Mouse (Mus musculus) stomach, postnatal 0 days (tissue): ENCODE data around the gene Kifc3. TPM values are rescaled to one million over a fixed set of nuclear protein-coding genes. Genes with fewer than 3 reads are reported as not detected.
A peak's percentile ranks its signal among the peaks of the same experiment; 100 is the strongest.
"Not testable (repeated sequence)": the region's sequence is repeated elsewhere in the genome, so short reads cannot be mapped to it uniquely, and the experiment has no call there.

Experiments
- ATAC-seq: fragments of 200-750 bp; cut with Nextera tagmentation; 2 replicates; pipeline ENCODE4 v1.8.0; 2017; ENCODE audit not compliant: low FRiP score, low TSS enrichment
- DNase-seq: peaks from one replicate; pipeline ENCODE4 v3.0.0-alpha.2; 2016; ENCODE audit warnings: low spot score
- H3K27ac ChIP-seq: fragments of 300-500 bp; sonication (generic); replicated peaks from 2 replicates; pipeline ENCODE4 v1.5.1; 2014; ENCODE audit warnings: mild to moderate bottlenecking, control low read depth
- H3K27me3 ChIP-seq: fragments of 300-500 bp; sonication (generic); 2 replicates; pipeline ENCODE4 v1.6.1; 2014; ENCODE audit warnings: low read length; ENCODE audit not compliant: control insufficient read depth, insufficient read depth
- H3K36me3 ChIP-seq: fragments of 300-500 bp; sonication (generic); 2 replicates; pipeline ENCODE4 v1.6.1; 2014; ENCODE audit warnings: low read length, mixed read lengths; ENCODE audit not compliant: control insufficient read depth, insufficient read depth
- H3K4me1 ChIP-seq: fragments of 300-500 bp; sonication (generic); replicated peaks from 2 replicates; pipeline ENCODE4 v1.6.1; 2014; ENCODE audit warnings: antibody characterized with exemption; ENCODE audit not compliant: control insufficient read depth, insufficient read depth
- H3K4me2 ChIP-seq: fragments of 300-500 bp; sonication (generic); replicated peaks from 2 replicates; pipeline ENCODE4 v1.6.1; 2014; ENCODE audit warnings: low read depth, mild to moderate bottlenecking, control low read depth, moderate library complexity
- H3K4me3 ChIP-seq: fragments of 300-500 bp; sonication (generic); 2 replicates; pipeline ENCODE4 v1.5.1; 2014; ENCODE audit warnings: low read depth, low read length, control low read depth
- H3K9ac ChIP-seq: fragments of 300-500 bp; sonication (generic); 2 replicates; pipeline ENCODE4 v1.6.1; 2014; ENCODE audit warnings: mild to moderate bottlenecking, low read length, control low read depth, mixed read lengths
- H3K9me3 ChIP-seq: fragments of 300-500 bp; sonication (generic); 2 replicates; pipeline ENCODE4 v1.6.1; 2016; ENCODE audit warnings: low read length; ENCODE audit not compliant: control insufficient read depth
- CTCF ChIP-seq: IDR thresholded peaks from 2 replicates; pipeline ENCODE4 v1.5.1; 2016; ENCODE audit warnings: antibody characterized with exemption, low read depth, mild to moderate bottlenecking, moderate library complexity
- EP300 ChIP-seq: optimal IDR thresholded peaks from 2 replicates; pipeline ENCODE3; 2016; ENCODE audit warnings: antibody characterized with exemption
- WGBS: fragments of 180-500 bp; shearing (Covaris S2); extraction: QIAGEN DNeasy Blood & Tissue Kit; methylation state at CpG from one replicate; pipeline ENCODE4 v1.1.7; 2014; 5-methylcytosine and 5-hydroxymethylcytosine counted together
- polyA plus RNA-seq: library from polyadenylated mRNA; unstranded; fragments of >200 nt; fragmentation: Nextera tagmentation; extraction: Ambion mirVana; gene quantifications from 2 replicates; pipeline ENCODE4 v1.2.1, GENCODE M21; 2015

Gene Kifc3
- polyA plus RNA-seq, 1 experiment from 2014 or later = 14.2 TPM

- H3K9ac ChIP-seq = no peak overlapping the region
- H3K27ac ChIP-seq = no peak overlapping the region
- H3K36me3 ChIP-seq = no peaks in the 10 kb centered on the region
- no peaks in the 10 kb centered on the region for H3K9me3 ChIP-seq
- no peaks in the 10 kb centered on the region for H3K27me3 ChIP-seq
- H3K4me2 ChIP-seq = no peak overlapping the region
- DNase-seq = no peak
- peak; percentile 50; the same call in 1 of the 2 replicates for ATAC-seq
- 0 out of 2 replicates have a peak, but pooled peaks cover 2% of the 10 kb centered on the region for H3K4me1 ChIP-seq
- no peak overlapping the region for H3K4me3 ChIP-seq
- TF ChIP-seq CTCF (no peak), EP300 (no peak)
- WGBS = 22% methylated on average over 12 of the region's 12 CpGs
These were observed 40.4 kb upstream of the Kifc3 start for GRCm38 (mm10) chr8:95242826-95243571.

DNA sequence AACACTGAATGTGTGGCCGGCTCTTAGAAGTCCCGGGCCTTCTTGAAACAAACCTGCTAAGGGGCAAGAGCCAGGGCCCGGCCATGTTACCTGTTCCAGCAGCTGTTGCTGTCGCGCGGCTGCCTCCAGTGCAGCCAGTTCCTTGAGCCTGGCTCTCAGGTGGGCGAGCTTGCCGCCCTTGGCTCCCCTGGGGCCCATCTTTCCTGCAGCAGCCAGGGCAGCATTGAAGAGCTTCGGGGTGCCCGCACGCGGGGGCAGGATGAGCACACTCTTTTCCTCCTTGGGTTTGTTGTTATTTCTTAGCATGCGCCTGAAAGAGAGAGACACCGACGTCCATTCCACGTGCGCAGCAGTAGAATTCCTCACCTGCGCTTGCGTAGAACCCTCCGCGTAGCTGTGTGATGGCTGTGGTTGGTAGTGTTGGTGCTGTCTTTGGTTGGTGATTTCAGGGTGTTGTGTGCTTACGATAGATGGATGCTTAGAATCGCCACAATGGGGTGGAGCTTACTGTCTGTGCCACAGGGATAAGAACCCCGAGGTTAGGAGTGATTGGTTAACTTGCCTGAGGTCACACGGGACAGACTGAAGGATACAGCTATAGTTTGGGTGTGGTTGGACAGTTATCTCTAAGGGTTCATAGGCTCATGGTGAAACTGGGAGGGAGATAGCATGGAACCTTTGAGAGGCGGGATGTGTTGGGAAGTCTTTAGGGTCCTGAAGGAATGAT, 39.6 kb upstream of the Kifc3 start:
- TF ChIP-seq CTCF (no peak), EP300 (no peak)

DNA sequence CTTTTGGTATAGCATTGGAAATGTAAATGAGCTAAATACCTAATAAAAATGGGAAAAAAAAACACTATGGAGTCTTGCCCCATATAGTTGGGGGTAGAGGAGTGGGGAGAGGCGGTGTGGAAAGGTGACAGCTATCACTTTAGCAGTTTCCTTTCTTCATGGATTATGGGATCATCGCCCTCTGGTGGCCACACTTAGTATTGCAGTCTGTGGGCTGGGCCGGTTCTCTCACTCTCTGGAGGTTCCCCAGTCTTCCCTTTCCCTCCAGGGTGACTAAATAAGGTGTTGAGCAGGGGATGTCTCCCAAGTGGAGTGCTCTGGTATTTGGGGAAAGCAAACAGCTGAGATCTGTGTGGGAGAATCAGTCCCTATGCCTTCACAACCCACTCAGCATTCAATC, 33.1 kb upstream of the Kifc3 start:
- Histone ChIP-seq H3K27ac (no peak overlapping the region), H3K4me2 (no peak overlapping the region), H3K36me3 (no peaks in the 10 kb centered on the region), H3K9me3 (no peaks in the 10 kb centered on the region), H3K27me3 (no peaks in the 10 kb centered on the region), H3K4me3 (no peak overlapping the region), H3K9ac (no peak overlapping the region), H3K4me1 (no peaks in the 10 kb centered on the region)
- TF ChIP-seq EP300 = no peak
- peak; percentile 89 for TF ChIP-seq CTCF
- ATAC-seq (0 out of 2 replicates have a peak, but pooled peaks have one; percentile 15), DNase-seq (peak; percentile 78)
- WGBS = 11% methylated on average over 3 of the region's 3 CpGs

More for the DNA sequence above, 39.6 kb upstream of the Kifc3 start:
- 0 out of 2 replicates have a peak, but pooled peaks cover 2% of the 10 kb centered on the region for H3K4me1 ChIP-seq
- no peak overlapping the region for H3K9ac ChIP-seq
- H3K27ac ChIP-seq = no peak overlapping the region
- H3K4me3 ChIP-seq = no peak overlapping the region
- no peaks in the 10 kb centered on the region for H3K9me3 ChIP-seq
- ATAC-seq = no peak
- no peak for DNase-seq
- H3K4me2 ChIP-seq = no peak overlapping the region
- no peaks in the 10 kb centered on the region for H3K36me3 ChIP-seq
- no peaks in the 10 kb centered on the region for H3K27me3 ChIP-seq
- WGBS = 87% methylated on average over 26 of the region's 26 CpGs

GRCm38 (mm10) chr8:95230086-95230485, 27.5 kb upstream of the Kifc3 start:
- not testable (repeated sequence) for H3K4me2 ChIP-seq, DNase-seq, H3K4me3 ChIP-seq, H3K4me1 ChIP-seq, H3K9ac ChIP-seq, ATAC-seq, H3K36me3 ChIP-seq, H3K9me3 ChIP-seq, H3K27ac ChIP-seq, H3K27me3 ChIP-seq
- 84% methylated on average over 9 of the region's 9 CpGs for WGBS

DNA sequence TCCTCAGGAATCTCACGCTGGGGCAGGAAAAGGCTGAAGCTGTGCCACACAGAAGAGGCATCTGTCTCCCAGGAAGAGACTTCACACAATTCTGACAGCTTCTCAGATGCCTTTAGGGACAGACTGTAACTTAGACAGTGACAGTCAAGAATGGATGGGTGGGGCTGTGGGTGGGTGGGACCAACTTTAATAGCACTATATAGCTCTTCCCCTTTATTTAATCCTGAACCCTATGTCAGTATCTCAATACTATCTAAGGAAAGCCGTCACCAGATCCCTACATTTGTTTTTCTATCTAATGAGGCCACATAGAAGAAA, 24.5 kb upstream of the Kifc3 start:
- WGBS = 35% methylated on average over 2 of the region's 2 CpGs

More for the DNA sequence above, 24.5 kb upstream of the Kifc3 start:
- Histone ChIP-seq H3K4me2 (no peak overlapping the region), H3K27ac (no peak overlapping the region), H3K36me3 (no peaks in the 10 kb centered on the region), H3K27me3 (no peaks in the 10 kb centered on the region), H3K9me3 (no peaks in the 10 kb centered on the region), H3K4me1 (no peaks in the 10 kb centered on the region), H3K4me3 (no peak overlapping the region), H3K9ac (no peak overlapping the region)
- DNase-seq (no peak), ATAC-seq (no peak)
- TF ChIP-seq EP300 (no peak), CTCF (no peak)
